21 mouse cellular contexts compared by ENCODE assay signal in the genomic region with DNA sequence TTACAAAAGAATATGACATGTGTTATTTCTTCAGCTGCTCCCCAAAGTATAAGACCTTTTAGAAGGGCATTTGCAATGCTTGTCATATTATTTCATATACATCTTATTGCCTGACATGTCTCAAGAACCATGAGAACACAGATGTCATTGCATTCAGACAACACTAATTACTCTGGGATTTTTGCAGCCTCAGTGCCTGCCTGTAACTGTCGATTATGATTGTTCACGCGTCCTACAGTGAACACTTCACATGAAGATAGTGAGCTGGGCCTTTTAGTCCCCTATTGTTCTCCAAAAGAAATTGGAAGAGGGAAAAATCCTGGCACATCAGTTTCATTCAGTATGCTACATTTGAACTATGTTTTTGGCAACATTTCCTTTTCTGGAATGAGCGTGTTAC. TPM values are rescaled to one million over a fixed set of nuclear protein-coding genes. Genes with fewer than 3 reads are reported as not detected.
DNase-seq lines count a peak whose midpoint lies in the region; ATAC-seq and TF ChIP-seq lines count a peak whose summit lies in the region.
"Had no signal": no experiment of that assay in that cellular context is flagged by ENCODE, and none has a peak within 500 bp of the region (broad histone marks: within the 10 kb centered on the region; RNA-seq: fewer than 3 reads in every experiment).

No protein-coding gene starts in this region.

- no peak overlapping the region for H3K4me3 ChIP-seq in neural tube, embryonic 13.5 days
- H3K4me3 ChIP-seq in midbrain, embryonic 11.5 days (ENCODE audit: low read depth, low read length), result no peak overlapping the region
- H3K4me3 ChIP-seq in midbrain, postnatal 0 days (ENCODE audit: low read depth, low read length), result no peak overlapping the region
- H3K4me3 ChIP-seq: embryonic facial prominence, embryonic 13.5 days; forebrain, embryonic 13.5 days; gastrocnemius, adult 2 months; heart, embryonic 15.5 days had no signal

- no peaks in the 10 kb centered on the region for H3K27me3 ChIP-seq in neural tube, embryonic 13.5 days
- H3K27me3 ChIP-seq in midbrain, embryonic 11.5 days (ENCODE audit: control insufficient read depth, insufficient read depth, low read length), result no peaks in the 10 kb centered on the region; the same call in 1 of the 2 replicates
- no peaks in the 10 kb centered on the region; the same call in 1 of the 2 replicates for H3K27me3 ChIP-seq in midbrain, postnatal 0 days (ENCODE audit: insufficient read depth, low read length)
- H3K27me3 ChIP-seq: embryonic facial prominence, embryonic 13.5 days; heart, embryonic 15.5 days; Patski had no signal

- H3K4me1 ChIP-seq in neural tube, embryonic 13.5 days (replicated peaks), result peaks cover 22% of the 10 kb centered on the region
- peaks cover 11% of the 10 kb centered on the region; the same call in 1 of the 2 replicates for H3K4me1 ChIP-seq in midbrain, embryonic 11.5 days (ENCODE audit: control insufficient read depth, insufficient read depth, low read length)
- no peaks in the 10 kb centered on the region for H3K4me1 ChIP-seq in midbrain, postnatal 0 days (ENCODE audit: insufficient read depth, low read length)
- H3K4me1 ChIP-seq: heart, embryonic 15.5 days had no signal

- DNase-seq in neural tube, embryonic 10.5 days (ENCODE audit: extremely low spot score, low spot score), result no peak
- DNase-seq in midbrain, embryonic 11.5 days (ENCODE audit: low spot score, missing footprints), result no peak
- DNase-seq in midbrain, postnatal 0 days (ENCODE audit: low spot score), result peak; percentile 8
- DNase-seq in urinary bladder, postnatal 25 days (ENCODE audit: low spot score), result no peak
- DNase-seq in ovary, adult 18-20 months (ENCODE audit: low spot score), result no peak
- DNase-seq: cerebellum, adult 18-20 months; cerebellum, postnatal 25 days; gastrocnemius, adult 2 months; heart, postnatal 36 days; kidney, adult 2 months; left cerebral cortex, postnatal 4 days; liver had no signal

- H3K27ac ChIP-seq in neural tube, embryonic 13.5 days (replicated peaks), result peak overlapping the region; percentile 78
- H3K27ac ChIP-seq in midbrain, embryonic 11.5 days (ENCODE audit: low read depth, low read length), result no peak overlapping the region
- no peak overlapping the region for H3K27ac ChIP-seq in midbrain, postnatal 0 days (ENCODE audit: low read depth, low read length)
- H3K27ac ChIP-seq: embryonic facial prominence, embryonic 13.5 days; forebrain, embryonic 13.5 days; gastrocnemius, adult 2 months; heart, embryonic 15.5 days; kidney, postnatal 0 days; macrophage had no signal

- H3K9ac ChIP-seq in neural tube, embryonic 13.5 days, result no peak overlapping the region
- no peak overlapping the region for H3K9ac ChIP-seq in midbrain, embryonic 11.5 days (ENCODE audit: low read length)
- no peak overlapping the region for H3K9ac ChIP-seq in midbrain, postnatal 0 days (replicated peaks; ENCODE audit: low read length, poor library complexity, severe bottlenecking)
- H3K9ac ChIP-seq: embryonic facial prominence, embryonic 13.5 days; forebrain, embryonic 13.5 days; heart, embryonic 15.5 days had no signal

- no peak for ATAC-seq in neural tube, embryonic 13.5 days (ENCODE audit: low read depth)
- ATAC-seq in midbrain, embryonic 11.5 days (ENCODE audit: low FRiP score), result peak; percentile 58; the same call in 1 of the 2 replicates
- ATAC-seq in midbrain, postnatal 0 days (ENCODE audit: low FRiP score), result no peak
- no peak for ATAC-seq in megakaryocyte, adult 5-6 weeks (ENCODE audit: poor library complexity, severe bottlenecking)
- ATAC-seq: forebrain, embryonic 13.5 days; lung, postnatal 0 days; Patski had no signal

- H3K9me3 ChIP-seq in neural tube, embryonic 13.5 days, result no peaks in the 10 kb centered on the region
- H3K9me3 ChIP-seq in midbrain, embryonic 11.5 days (ENCODE audit: control insufficient read depth, low read length), result no peaks in the 10 kb centered on the region
- H3K9me3 ChIP-seq in midbrain, postnatal 0 days (ENCODE audit: low read length), result no peaks in the 10 kb centered on the region
- H3K9me3 ChIP-seq: embryonic facial prominence, embryonic 13.5 days; forebrain, embryonic 13.5 days; heart, embryonic 15.5 days had no signal

- H3K4me2 ChIP-seq in neural tube, embryonic 13.5 days, result no peak overlapping the region
- H3K4me2 ChIP-seq in midbrain, embryonic 11.5 days, result no peak overlapping the region
- no peak overlapping the region for H3K4me2 ChIP-seq in midbrain, postnatal 0 days (ENCODE audit: low read depth, low read length, poor library complexity, severe bottlenecking)
- H3K4me2 ChIP-seq: embryonic facial prominence, embryonic 13.5 days; forebrain, embryonic 13.5 days; heart, embryonic 15.5 days had no signal

- no peaks in the 10 kb centered on the region for H3K36me3 ChIP-seq in neural tube, embryonic 13.5 days
- no peaks in the 10 kb centered on the region for H3K36me3 ChIP-seq in midbrain, embryonic 11.5 days (ENCODE audit: control insufficient read depth, insufficient read depth, low read length)
- H3K36me3 ChIP-seq in midbrain, postnatal 0 days (ENCODE audit: insufficient read depth, low read length), result no peaks in the 10 kb centered on the region
- H3K36me3 ChIP-seq: embryonic facial prominence, embryonic 13.5 days; heart, embryonic 15.5 days had no signal

- TF ChIP-seq CTCF in midbrain, postnatal 0 days (IDR thresholded peaks at IDR 0.05), result no peak

- 48% methylated on average over 4 of the region's 4 CpGs for WGBS in neural tube, embryonic 13.5 days
- 66% methylated on average over 4 of the region's 4 CpGs for WGBS in midbrain, embryonic 11.5 days
- WGBS in midbrain, postnatal 0 days, result 45% methylated on average over 4 of the region's 4 CpGs

RNA-seq across cellular contexts. Expression of gene Mab21l2, which starts 11.2 kb away (rescaled TPM):
- 226 and 250 TPM in 2 replicates for polyA plus RNA-seq in neural tube, embryonic 13.5 days (2015; fragmentation: Nextera tagmentation; extraction: Ambion mirVana)
- 107 and 123 TPM in 2 replicates for polyA plus RNA-seq in midbrain, embryonic 11.5 days (2014; fragmentation: Nextera tagmentation; extraction: Ambion mirVana)
- total RNA-seq in midbrain, postnatal 0 days (2014; rRNA removed), result 41.9 and 45.2 TPM in 2 replicates
- polyA plus RNA-seq in midbrain, postnatal 0 days (2015; fragmentation: Nextera tagmentation; extraction: Ambion mirVana), result 39.5 and 39.8 TPM in 2 replicates
- 0.16 TPM in 1 of 2 replicates, not detected in the other for total RNA-seq in megakaryocyte, adult 5-6 weeks (2015)
- 0.11 TPM in 1 of 2 replicates, not detected in the other for total RNA-seq in megakaryocyte, adult 5-6 weeks (2017)
- polyA plus RNA-seq: lung, postnatal 0 days; macrophage; Patski had no signal
